16 mouse cellular contexts compared by ENCODE assay signal in genomic region chr3:89629811-89630210, GRCm38 (mm10).
A peak's percentile ranks its signal among the peaks of the same experiment; 100 is the strongest.
DNase-seq lines count a peak whose midpoint lies in the region; ATAC-seq and TF ChIP-seq lines count a peak whose summit lies in the region.
"Had no signal": no experiment of that assay in that cellular context is flagged by ENCODE, and none has a peak within 500 bp of the region (broad histone marks: within the 10 kb centered on the region; RNA-seq: fewer than 3 reads in every experiment).

No protein-coding gene starts in this region.

- no peaks in the 10 kb centered on the region for H3K36me3 ChIP-seq in forebrain, embryonic 12.5 days (replicated peaks)
- H3K36me3 ChIP-seq in forebrain, embryonic 10.5 days (replicated peaks): no peaks in the 10 kb centered on the region
- H3K36me3 ChIP-seq in kidney, embryonic 14.5 days (ENCODE audit: control insufficient read depth, insufficient read depth, low read length): no peaks in the 10 kb centered on the region
- H3K36me3 ChIP-seq in lung, postnatal 0 days (ENCODE audit: insufficient read depth, low read length): no peaks in the 10 kb centered on the region
- no peaks in the 10 kb centered on the region for H3K36me3 ChIP-seq in stomach, postnatal 0 days (ENCODE audit: control insufficient read depth, insufficient read depth, low read length)
- H3K36me3 ChIP-seq: embryonic facial prominence, embryonic 12.5 days; limb, embryonic 13.5 days; liver, embryonic 15.5 days had no signal

- H3K9ac ChIP-seq in forebrain, embryonic 12.5 days: no peak overlapping the region
- no peak overlapping the region for H3K9ac ChIP-seq in kidney, embryonic 14.5 days (ENCODE audit: low read depth, low read length)
- H3K9ac ChIP-seq in lung, postnatal 0 days (replicated peaks; ENCODE audit: low read depth): no peak overlapping the region
- H3K9ac ChIP-seq in stomach, postnatal 0 days (ENCODE audit: low read length): no peak overlapping the region
- H3K9ac ChIP-seq: embryonic facial prominence, embryonic 12.5 days; limb, embryonic 13.5 days; liver, embryonic 15.5 days had no signal

- peaks cover 33% of the 10 kb centered on the region for H3K4me1 ChIP-seq in forebrain, embryonic 12.5 days
- H3K4me1 ChIP-seq in forebrain, embryonic 10.5 days: peaks cover 31% of the 10 kb centered on the region
- H3K4me1 ChIP-seq in kidney, embryonic 14.5 days (ENCODE audit: control insufficient read depth, insufficient read depth, low read length): peaks cover 13% of the 10 kb centered on the region; the same call in 1 of the 2 replicates
- peaks cover 5% of the 10 kb centered on the region; the same call in 1 of the 2 replicates for H3K4me1 ChIP-seq in lung, postnatal 0 days (ENCODE audit: insufficient read depth, low read depth, low read length)
- no peaks in the 10 kb centered on the region for H3K4me1 ChIP-seq in stomach, postnatal 0 days (replicated peaks; ENCODE audit: control insufficient read depth, insufficient read depth)
- H3K4me1 ChIP-seq: embryonic facial prominence, embryonic 12.5 days; liver, embryonic 15.5 days had no signal

- no peaks in the 10 kb centered on the region for H3K9me3 ChIP-seq in forebrain, embryonic 12.5 days
- H3K9me3 ChIP-seq in forebrain, embryonic 10.5 days: no peaks in the 10 kb centered on the region
- no peaks in the 10 kb centered on the region for H3K9me3 ChIP-seq in kidney, embryonic 14.5 days (ENCODE audit: control insufficient read depth, low read length)
- H3K9me3 ChIP-seq in lung, postnatal 0 days (ENCODE audit: low read length): no peaks in the 10 kb centered on the region
- H3K9me3 ChIP-seq in stomach, postnatal 0 days (ENCODE audit: control insufficient read depth, low read length): no peaks in the 10 kb centered on the region
- H3K9me3 ChIP-seq: embryonic facial prominence, embryonic 12.5 days; limb, embryonic 13.5 days; liver, embryonic 15.5 days had no signal

- 0 out of 2 replicates have a peak overlapping the region, but pooled peaks have one; percentile 36 for H3K27ac ChIP-seq in forebrain, embryonic 12.5 days
- no peak overlapping the region for H3K27ac ChIP-seq in forebrain, embryonic 10.5 days
- peak overlapping the region; percentile 13; the same call in 1 of the 2 replicates for H3K27ac ChIP-seq in kidney, embryonic 14.5 days (ENCODE audit: low read depth, low read length)
- H3K27ac ChIP-seq in lung, postnatal 0 days (ENCODE audit: low read length): no peak overlapping the region
- H3K27ac ChIP-seq in stomach, postnatal 0 days (replicated peaks): peak overlapping the region; percentile 70; the same call in 1 of the 2 replicates
- H3K27ac ChIP-seq: embryonic facial prominence, embryonic 12.5 days; layer of hippocampus, adult 2 months; limb, embryonic 13.5 days; liver, embryonic 15.5 days had no signal

- H3K4me3 ChIP-seq in forebrain, embryonic 12.5 days (replicated peaks): no peak overlapping the region
- no peak overlapping the region for H3K4me3 ChIP-seq in forebrain, embryonic 10.5 days
- H3K4me3 ChIP-seq in kidney, embryonic 14.5 days (ENCODE audit: low read length): no peak overlapping the region
- no peak overlapping the region for H3K4me3 ChIP-seq in lung, postnatal 0 days (ENCODE audit: low read depth, low read length)
- H3K4me3 ChIP-seq in stomach, postnatal 0 days (ENCODE audit: low read depth, low read length): no peak overlapping the region
- H3K4me3 ChIP-seq: embryonic facial prominence, embryonic 12.5 days; layer of hippocampus, adult 2 months; limb, embryonic 13.5 days; liver, embryonic 15.5 days had no signal

- 84% methylated on average over 3 of the region's 3 CpGs for WGBS in forebrain, embryonic 12.5 days
- WGBS in forebrain, embryonic 10.5 days: 84% methylated on average over 3 of the region's 3 CpGs
- 71% methylated on average over 3 of the region's 3 CpGs for whole genome bisulfite sequencing in kidney, embryonic 14.5 days
- 58% methylated on average over 3 of the region's 3 CpGs for WGBS in lung, postnatal 0 days
- 54% methylated on average over 3 of the region's 3 CpGs for WGBS in stomach, postnatal 0 days

- TF ChIP-seq EP300 in lung, postnatal 0 days (IDR thresholded peaks at IDR 0.05): no peak
- TF ChIP-seq EP300 in stomach, postnatal 0 days (optimal IDR thresholded peaks at IDR 0.05): no peak

- H3K4me2 ChIP-seq in forebrain, embryonic 12.5 days: no peak overlapping the region
- no peak overlapping the region for H3K4me2 ChIP-seq in kidney, embryonic 14.5 days (replicated peaks; ENCODE audit: low read depth, low read length)
- no peak overlapping the region for H3K4me2 ChIP-seq in lung, postnatal 0 days (replicated peaks; ENCODE audit: low read depth, low read length)
- H3K4me2 ChIP-seq in stomach, postnatal 0 days (replicated peaks; ENCODE audit: low read depth): no peak overlapping the region
- H3K4me2 ChIP-seq: embryonic facial prominence, embryonic 12.5 days; limb, embryonic 13.5 days; liver, embryonic 15.5 days had no signal

- DNase-seq in forebrain, embryonic 10.5 days (ENCODE audit: extremely low spot score, low spot score): no peak
- DNase-seq in kidney, adult 8-10 months: no peak
- peak; percentile 65 for DNase-seq in lung, postnatal 0 days (ENCODE audit: low spot score)
- no peak for DNase-seq in lung, postnatal 36 days
- no peak for DNase-seq in stomach, postnatal 0 days (ENCODE audit: low spot score)
- DNase-seq in natural killer cell, adult 2 months (ENCODE audit: low spot score in 2 of 2): no peak
- DNase-seq: adrenal gland, postnatal 10 days; cerebellum, adult 18-20 months; right cerebral cortex, postnatal 4 days had no signal

- TF ChIP-seq CTCF in lung, postnatal 0 days (IDR thresholded peaks at IDR 0.05): no peak
- TF ChIP-seq CTCF in stomach, postnatal 0 days (IDR thresholded peaks at IDR 0.05; ENCODE audit: low read depth): no peak

- H3K27me3 ChIP-seq in forebrain, embryonic 12.5 days: no peaks in the 10 kb centered on the region
- H3K27me3 ChIP-seq in forebrain, embryonic 10.5 days (ENCODE audit: poor library complexity, severe bottlenecking): no peaks in the 10 kb centered on the region
- H3K27me3 ChIP-seq in kidney, embryonic 14.5 days (ENCODE audit: control insufficient read depth, insufficient read depth, low read length): no peaks in the 10 kb centered on the region
- H3K27me3 ChIP-seq in lung, postnatal 0 days (replicated peaks; ENCODE audit: insufficient read depth, low read length): no peaks in the 10 kb centered on the region
- no peaks in the 10 kb centered on the region; the same call in 1 of the 2 replicates for H3K27me3 ChIP-seq in stomach, postnatal 0 days (ENCODE audit: control insufficient read depth, insufficient read depth, low read length)
- H3K27me3 ChIP-seq: embryonic facial prominence, embryonic 12.5 days; limb, embryonic 13.5 days; liver, embryonic 15.5 days had no signal

- ATAC-seq in forebrain, embryonic 12.5 days (ENCODE audit: low FRiP score): no peak
- peak; percentile 21; the same call in 1 of the 2 replicates for ATAC-seq in kidney, embryonic 14.5 days (ENCODE audit: low FRiP score, low TSS enrichment)
- ATAC-seq in lung, postnatal 0 days: peak; percentile 43; the same call in 1 of the 2 replicates
- ATAC-seq in stomach, postnatal 0 days (ENCODE audit: low FRiP score, low TSS enrichment): no peak
- ATAC-seq: hindbrain, embryonic 16.5 days had no signal

Comparison
In these comparisons a context has a peak if more than half of its experiments do, and no peak if none do; other contexts are left out.
1. H3K27ac ChIP-seq: peak in forebrain, embryonic 12.5 days (single experiment), kidney, embryonic 14.5 days (single experiment) and stomach, postnatal 0 days (single experiment); none in forebrain, embryonic 10.5 days (single experiment) and lung, postnatal 0 days (single experiment).
2. ATAC-seq: peak in kidney, embryonic 14.5 days (single experiment) and lung, postnatal 0 days (single experiment); none in forebrain, embryonic 12.5 days (single experiment) and stomach, postnatal 0 days (single experiment).